Mouse (Mus musculus) heart, adult 18-20 months (tissue): ENCODE data around the gene Olfr655. TPM values are rescaled to one million over a fixed set of nuclear protein-coding genes. Genes with fewer than 3 reads are reported as not detected.

Source experiments
- DNase-seq, 2 experiments: peaks; one replicate each; pipeline ENCODE4 v3.0.0; 2021 to 2022; ENCODE audit warnings: mixed read lengths in 1 of 2
- long read RNA-seq, 2 experiments: library from polyadenylated mRNA; stranded (forward); transcript quantifications; one replicate each; pipeline ENCODE4 v2.0.0; 2021
- total RNA-seq, 2 experiments: library from RNA; stranded (reverse); gene quantifications; 2 replicates each; pipeline ENCODE4 v1.2.3; 2021

The Olfr655 gene
- total RNA-seq = not detected
- long read RNA-seq, experiment 1 = 0 reads
- long read RNA-seq, experiment 2 = 0 reads

- DNase-seq = no peak
Observed at GRCm38 (mm10) chr7:104601679-104602078, at the start of gene Olfr655. Olfr655 (minus strand) TSS chr7:104601779.

GRCm38 (mm10) chr7:104646841-104647482 lies 45.4 kb upstream of the Olfr655 start, which contains the start of gene Olfr658:
Olfr658 (minus strand) TSS chr7:104647305.
- peak; percentile 17 to 22 for DNase-seq

GRCm38 (mm10) chr7:104624494-104624893 lies 22.9 kb upstream of the Olfr655 start, which contains the start of gene Olfr657:
Olfr657 (plus strand) TSS chr7:104624794.
- DNase-seq = no peak

GRCm38 (mm10) chr7:104613655-104614054 lies 12.1 kb upstream of the Olfr655 start, which contains the start of gene Olfr656:
Olfr656 (plus strand) TSS chr7:104613955.
- no peak for DNase-seq

- DNase-seq = no peak
Observed at GRCm38 (mm10) chr7:104604727-104605126, 3.1 kb upstream of the Olfr655 start.

GRCm38 (mm10) chr7:104603173-104603572 lies 1.6 kb upstream of the Olfr655 start:
- DNase-seq = peak; percentile 11 to 29

- no peak for DNase-seq
Observed at GRCm38 (mm10) chr7:104588274-104588673, 13.3 kb downstream of the Olfr655 start.

- DNase-seq = no peak
Observed at GRCm38 (mm10) chr7:104586725-104587124, 14.9 kb downstream of the Olfr655 start, which contains the start of gene Olfr654. Olfr654 (plus strand) TSS chr7:104587025.

- no peak for DNase-seq
Observed at GRCm38 (mm10) chr7:104581429-104581828, 20.1 kb downstream of the Olfr655 start.

GRCm38 (mm10) chr7:104580846-104581245 lies 20.7 kb downstream of the Olfr655 start:
- no peak for DNase-seq

- DNase-seq = no peak
Observed at GRCm38 (mm10) chr7:104577014-104577413, 24.6 kb downstream of the Olfr655 start, which contains the start of gene Olfr653. Olfr653 (plus strand) TSS chr7:104577314.

GRCm38 (mm10) chr7:104560601-104561000 lies 41.0 kb downstream of the Olfr655 start, which contains the start of gene Olfr652:
Olfr652 (plus strand) TSS chr7:104560901.
- DNase-seq = no peak

- DNase-seq = no peak
Observed at GRCm38 (mm10) chr7:104552700-104553099, 48.9 kb downstream of the Olfr655 start.

GRCm38 (mm10) chr7:104549833-104550232 lies 51.7 kb downstream of the Olfr655 start, which contains the start of gene Olfr651:
Olfr651 (plus strand) TSS chr7:104550133.
- no peak for DNase-seq

Other genes with a start within 250 kb of the Olfr655 start
- gene Trim12c, start 248.4 kb downstream of the Olfr655 start, total RNA-seq = 1 to 10 TPM; 4.1 to 4.9 TPM
- under 1 TPM in 1 of 2 experiments, not detected in 1; 0.21 TPM for gene Trim30b, start 231.9 kb downstream of the Olfr655 start, total RNA-seq
- under 1 TPM; 0.39 to 0.45 TPM for gene Trim30c, start 200.9 kb downstream of the Olfr655 start, total RNA-seq
- 1 to 10 TPM; 4.3 to 4.9 TPM for gene Trim30a, start 136.6 kb downstream of the Olfr655 start, total RNA-seq
- gene Trim30d, start 93.9 kb downstream of the Olfr655 start, total RNA-seq = under 1 TPM; 0.87 to 0.97 TPM
- gene Olfr651, start 51.6 kb downstream of the Olfr655 start, total RNA-seq = not detected
- not detected for gene Olfr652, start 40.9 kb downstream of the Olfr655 start, total RNA-seq
- gene Olfr653, start 24.5 kb downstream of the Olfr655 start, total RNA-seq = not detected
- gene Olfr654, start 14.8 kb downstream of the Olfr655 start, total RNA-seq = not detected
- gene Olfr656, start 12.2 kb upstream of the Olfr655 start, total RNA-seq = not detected
- not detected for gene Olfr657, start 23.0 kb upstream of the Olfr655 start, total RNA-seq
- gene Olfr658, start 45.5 kb upstream of the Olfr655 start, total RNA-seq = not detected
- gene Olfr659, start 65.0 kb upstream of the Olfr655 start, total RNA-seq = not detected
- not detected for gene Olfr661, start 84.7 kb upstream of the Olfr655 start, total RNA-seq
- gene Usp17le, start 175.7 kb upstream of the Olfr655 start, total RNA-seq = not detected
- gene Usp17lb, start 240.8 kb upstream of the Olfr655 start, total RNA-seq = not detected